Mouse (Mus musculus) yolk sac, embryonic 10.5 days (tissue): ENCODE results near the gene Ngrn.

Source experiments
- DNase-seq: peaks from one replicate; pipeline ENCODE4 v3.0.0-alpha.2; 2017; ENCODE audit warnings: low spot score

The Ngrn gene

DNA sequence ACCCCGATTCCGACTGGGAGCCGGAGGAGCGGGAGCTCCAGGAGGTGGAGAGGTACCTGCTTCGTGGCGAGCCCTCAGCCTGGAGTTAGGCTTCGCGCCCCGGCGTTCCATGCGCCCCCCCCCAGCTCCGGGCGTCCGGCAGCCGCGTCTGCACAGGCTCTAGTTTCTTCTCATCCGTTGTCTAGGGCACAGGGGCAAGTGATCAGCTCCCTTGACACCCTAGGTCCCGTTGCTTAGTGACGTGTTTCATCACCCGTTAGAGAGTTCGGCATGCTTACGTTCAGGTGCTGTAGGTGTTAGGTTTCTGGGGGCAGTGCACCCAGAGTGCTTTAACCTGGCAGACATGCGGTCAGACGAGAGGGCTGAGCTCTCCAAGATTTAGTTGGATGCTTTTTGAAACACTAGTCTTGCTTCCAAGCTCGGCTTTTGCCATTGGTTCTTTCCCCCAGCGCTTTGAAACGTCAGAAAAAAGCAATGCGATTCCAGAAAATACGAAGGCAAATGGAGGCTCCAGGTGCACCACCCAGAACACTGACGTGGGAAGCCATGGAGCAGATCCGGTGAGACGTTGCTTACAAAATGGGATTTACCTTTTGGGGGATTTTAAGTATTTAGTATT, 466 bp downstream of the Ngrn start:
- DNase-seq = peak; percentile 37

DNA sequence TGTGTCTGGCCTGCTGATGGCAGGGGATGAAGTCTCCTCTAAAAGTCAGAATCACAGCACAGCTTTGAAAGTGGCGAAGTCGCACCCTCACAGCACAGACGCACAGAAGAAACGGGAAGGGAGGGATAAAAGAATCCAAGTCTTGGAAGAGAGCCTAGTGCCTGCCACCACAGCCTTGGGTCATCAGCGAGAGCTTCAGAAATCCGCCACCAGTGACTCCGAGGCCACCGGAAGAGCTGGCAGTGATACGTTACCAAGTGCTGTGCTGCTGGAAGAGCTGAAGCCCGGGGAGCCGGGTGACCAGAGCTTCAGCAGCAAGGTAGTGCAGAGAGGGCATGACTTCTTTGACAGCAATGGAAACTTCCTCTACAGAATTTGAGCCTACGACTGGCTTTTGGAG, 3.6 kb downstream of the Ngrn start:
- DNase-seq = no peak

- DNase-seq = no peak
These were observed 6.7 kb downstream of the Ngrn start for GRCm38 (mm10) chr7:80267764-80268163.

DNA sequence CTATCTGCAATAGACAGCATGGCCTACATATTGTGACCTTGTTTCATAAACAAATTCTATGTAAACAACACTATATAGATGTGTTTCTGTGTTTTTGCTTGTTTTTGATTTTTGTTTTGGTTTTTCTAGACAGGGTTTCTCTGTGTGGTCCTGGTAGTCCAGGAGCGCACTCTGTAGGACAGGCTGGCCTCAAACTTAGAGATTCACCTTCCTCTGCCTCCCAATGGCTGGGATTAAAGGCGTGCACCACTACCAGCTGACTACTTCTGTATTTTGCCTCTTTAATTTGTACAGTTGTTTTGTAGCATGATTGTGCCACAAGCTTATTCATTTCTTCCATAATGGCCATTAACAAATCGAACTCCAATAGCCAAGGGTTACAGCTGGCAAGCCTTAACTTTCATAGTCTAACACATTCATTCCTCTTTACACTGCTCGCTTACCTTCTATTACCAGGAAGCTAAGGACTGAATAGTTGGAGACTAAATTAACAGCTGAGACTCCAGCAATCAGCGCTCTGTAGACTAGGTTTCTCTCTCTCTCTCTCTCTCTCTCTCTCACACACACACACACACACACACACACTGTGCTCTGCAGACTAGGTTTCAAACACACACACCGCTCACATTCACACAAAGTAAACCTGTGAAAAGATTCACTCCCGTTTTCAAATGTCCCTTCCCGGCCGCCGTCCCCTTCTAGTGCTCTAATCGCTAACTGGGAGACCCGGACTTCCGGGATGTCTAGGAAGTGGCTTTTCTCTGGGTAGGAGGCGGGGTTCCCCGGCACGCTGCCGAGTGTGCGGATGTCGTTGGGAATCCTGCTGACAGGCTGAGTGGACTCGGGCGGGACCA, 8.1 kb downstream of the Ngrn start, which contains the start of gene Vps33b:
Gene Vps33b (plus strand): TSS at position 753 of the 854 bp plus-strand sequence.
- peak; percentile 93 for DNase-seq

- DNase-seq = no peak
These were observed 8.8 kb downstream of the Ngrn start for GRCm38 (mm10) chr7:80269751-80270255.

DNA sequence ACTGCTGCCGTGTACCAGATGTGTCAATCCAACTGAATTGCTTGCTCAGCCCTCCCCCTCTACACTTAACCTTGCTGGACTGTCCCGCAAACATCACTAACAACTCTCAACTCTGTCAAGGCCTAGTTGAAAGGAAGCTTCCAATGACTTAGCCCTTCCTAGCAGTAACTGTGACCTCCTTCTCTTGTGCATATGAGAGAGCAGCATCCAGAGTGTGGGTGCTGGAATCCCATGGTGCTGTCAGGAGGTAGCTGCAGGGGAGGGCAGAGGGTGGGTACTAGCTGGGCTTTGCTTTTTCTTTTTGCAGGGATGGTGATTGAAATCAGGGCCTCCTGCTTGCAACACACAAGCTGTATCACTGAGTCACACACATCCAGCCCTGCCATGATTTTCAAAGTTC, 12.4 kb downstream of the Ngrn start:
- no peak for DNase-seq

DNA sequence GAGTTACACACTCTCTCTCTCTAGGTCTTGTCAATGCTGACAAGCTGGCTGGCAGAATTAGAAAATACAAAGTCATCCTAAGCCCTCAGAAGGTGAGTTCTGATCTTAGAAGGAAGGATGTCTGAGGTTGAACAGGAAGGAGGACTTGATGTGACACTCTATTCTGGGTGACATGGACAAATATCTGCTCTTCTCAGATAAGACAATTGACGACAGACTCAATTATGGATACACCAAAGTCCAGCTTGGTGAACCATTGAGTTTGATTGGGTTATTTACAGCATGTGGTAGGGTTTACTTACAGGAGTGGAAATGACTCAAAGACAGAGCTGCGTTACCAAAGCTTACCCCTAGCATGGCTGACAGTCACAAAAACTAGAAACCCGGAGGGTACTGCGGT, 15.4 kb downstream of the Ngrn start:
- no peak for DNase-seq

DNA sequence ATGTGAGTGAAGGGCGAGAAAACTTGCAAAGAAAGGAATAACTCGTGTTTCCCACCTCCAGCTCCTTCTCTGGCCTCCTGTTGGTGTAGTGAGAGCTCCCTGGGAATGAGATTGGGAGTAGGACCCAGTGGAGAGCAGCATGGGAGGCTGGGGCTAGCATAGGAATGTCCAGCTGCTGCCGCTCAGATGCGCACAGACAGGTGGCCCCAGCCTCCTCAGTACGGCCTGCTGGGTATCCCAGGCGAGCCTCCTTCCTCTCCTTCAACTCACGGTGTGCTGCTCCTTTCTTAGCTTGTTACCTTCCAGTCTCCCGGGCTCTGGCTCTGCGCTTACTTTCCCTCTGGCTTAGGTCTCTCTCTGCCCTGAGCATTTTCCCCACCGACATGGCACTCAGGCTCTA, 19.0 kb downstream of the Ngrn start:
- DNase-seq = no peak

DNA sequence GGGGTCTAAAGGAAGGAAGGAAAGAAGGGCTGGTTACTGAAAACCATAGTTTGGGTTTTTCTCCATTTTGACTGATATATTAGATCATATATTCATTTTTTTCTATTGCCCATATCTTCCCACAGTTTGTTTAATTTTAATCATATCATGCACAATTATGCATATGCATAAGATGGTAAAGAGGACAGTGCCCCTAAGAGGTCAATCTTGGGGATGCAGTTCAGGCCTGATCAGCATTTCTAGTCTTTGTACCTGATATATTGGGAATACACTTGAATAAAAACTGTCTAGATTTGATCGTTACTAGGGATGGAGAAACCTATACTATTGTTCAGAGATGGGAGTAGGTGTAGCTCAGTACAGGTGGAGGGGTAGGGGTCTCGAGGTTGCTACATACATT, 20.0 kb downstream of the Ngrn start:
- no peak for DNase-seq

- no peak for DNase-seq
These were observed 20.6 kb downstream of the Ngrn start for GRCm38 (mm10) chr7:80281646-80282045.

GRCm38 (mm10) chr7:80283226-80283918, 22.4 kb downstream of the Ngrn start:
- DNase-seq = peak; percentile 79

- peak; percentile 25 for DNase-seq
These were observed 23.4 kb downstream of the Ngrn start for GRCm38 (mm10) chr7:80284391-80284790.

DNA sequence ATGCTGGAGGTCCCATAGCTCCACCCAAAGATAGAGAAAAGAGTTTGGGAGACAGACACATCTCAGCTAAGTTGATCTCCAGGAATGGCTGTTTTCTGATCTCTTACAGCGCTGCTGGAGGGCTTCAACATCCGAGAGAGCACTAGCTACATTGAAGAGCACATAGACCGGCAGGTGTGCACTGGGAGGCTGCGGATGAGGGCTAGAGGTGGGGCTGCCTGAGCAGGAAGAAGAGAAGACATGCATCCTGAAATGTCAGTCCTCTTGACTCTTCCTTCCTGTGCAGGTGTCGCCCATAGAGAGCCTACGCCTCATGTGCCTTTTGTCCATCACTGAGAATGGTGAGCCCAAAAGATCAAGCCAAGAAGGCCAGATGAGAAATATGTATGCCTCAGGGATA, 24.7 kb downstream of the Ngrn start:
- no peak for DNase-seq

DNA sequence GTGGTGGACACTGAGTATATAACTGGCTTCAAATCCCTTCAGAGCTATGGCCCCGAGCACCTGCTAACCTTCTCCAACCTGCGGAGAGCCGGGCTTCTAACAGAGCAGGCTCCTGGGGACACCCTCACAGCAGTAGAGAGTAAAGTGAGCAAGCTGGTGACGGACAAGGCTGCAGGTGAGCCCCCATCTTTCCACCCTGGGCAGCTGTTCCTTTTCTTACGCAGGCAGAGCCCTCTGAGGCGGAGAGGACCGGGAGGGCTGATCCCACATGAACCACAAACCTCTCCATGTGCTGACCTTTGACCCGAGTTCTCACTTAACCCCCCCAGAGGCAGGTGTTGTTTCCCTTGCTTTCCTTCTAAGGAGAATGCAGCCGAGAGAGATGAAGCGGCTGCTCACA, 26.7 kb downstream of the Ngrn start:
- DNase-seq = peak; percentile 40

- DNase-seq = peak; percentile 99
These were observed 33.2 kb downstream of the Ngrn start, which contains the start of gene Prc1 for GRCm38 (mm10) chr7:80294062-80294763. Gene Prc1, plus strand, starts transcription at chr7:80294450.

DNA sequence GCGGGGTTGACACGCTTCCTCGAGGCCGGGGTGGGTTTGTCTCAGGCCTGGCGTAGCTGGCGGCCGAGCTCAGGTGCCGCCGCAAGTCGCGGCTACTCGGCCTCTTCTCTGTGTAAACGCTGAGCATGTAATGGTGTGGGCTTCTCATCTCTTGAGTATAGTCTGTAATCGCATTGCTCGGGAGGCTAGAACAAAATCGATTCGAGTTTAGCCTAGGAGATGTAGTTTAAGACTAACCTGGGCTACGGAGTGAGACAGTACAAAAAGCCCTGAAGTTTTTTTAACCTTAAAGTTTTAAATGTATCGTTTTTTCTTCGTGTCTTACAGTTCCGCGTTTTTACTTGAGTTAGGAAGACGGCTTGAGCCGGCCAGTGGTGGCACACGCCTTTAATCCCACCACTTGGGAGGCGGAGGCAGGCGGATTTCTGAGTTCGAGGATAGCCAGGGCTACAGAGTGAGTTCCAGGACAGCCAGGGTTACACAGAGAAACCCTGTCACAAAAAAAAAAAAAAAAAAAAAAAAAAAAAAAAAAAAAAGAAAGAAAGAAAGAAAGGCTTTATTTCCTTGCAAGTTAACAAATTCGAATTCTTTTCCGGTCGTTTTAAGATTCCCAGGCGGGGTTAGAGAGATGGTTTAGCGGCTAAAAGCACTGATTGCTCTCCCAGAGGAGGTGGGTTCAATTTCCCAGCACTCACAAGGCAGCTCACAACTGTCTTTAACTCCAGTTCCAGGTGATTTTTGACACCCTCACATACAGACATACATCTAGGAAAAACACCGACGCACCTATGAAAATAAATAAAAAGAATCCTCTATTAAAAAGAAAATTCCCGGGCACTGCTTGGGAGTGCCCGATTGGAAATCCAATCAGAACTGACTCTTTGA, 34.0 kb downstream of the Ngrn start:
- DNase-seq = peak; percentile 73

DNA sequence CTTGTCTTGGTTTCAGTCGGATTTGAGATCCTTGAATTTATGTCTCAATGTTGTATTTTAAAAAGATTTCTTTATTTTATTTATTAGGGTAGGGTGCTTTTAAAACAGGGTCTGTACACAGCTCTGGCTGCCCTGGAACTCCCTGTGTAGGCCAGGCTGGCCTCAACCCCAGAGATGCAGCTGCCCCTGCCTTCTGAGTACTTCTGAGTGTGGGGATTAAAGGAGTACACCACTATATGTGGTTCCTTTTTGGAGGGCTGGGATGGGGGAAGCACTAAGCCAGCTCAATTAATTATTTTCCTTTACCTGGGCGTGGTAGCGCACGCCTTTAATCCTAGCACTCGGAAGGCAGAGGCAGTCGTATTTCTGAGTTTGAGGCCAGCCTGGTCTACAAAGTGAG, 35.4 kb downstream of the Ngrn start:
- no peak for DNase-seq

DNA sequence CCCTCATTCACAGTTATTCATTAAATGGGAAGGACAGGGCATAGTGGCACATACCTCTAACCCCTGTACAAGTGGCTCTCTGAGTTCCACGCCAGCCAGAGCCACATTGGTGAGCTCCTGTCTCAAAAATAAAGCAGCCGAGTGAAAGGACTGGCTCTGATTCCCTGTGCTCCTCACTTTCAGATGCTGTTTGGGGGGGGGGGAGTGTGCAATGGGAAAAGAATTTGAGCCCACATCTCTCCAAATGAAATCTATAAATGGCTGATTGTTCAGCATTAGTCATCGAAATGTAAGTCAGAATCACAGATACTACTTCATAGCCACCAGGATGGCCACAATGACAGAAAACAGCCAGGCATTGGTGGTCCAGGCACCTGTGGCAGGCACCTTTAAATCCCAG, 36.0 kb downstream of the Ngrn start:
- DNase-seq = no peak

DNA sequence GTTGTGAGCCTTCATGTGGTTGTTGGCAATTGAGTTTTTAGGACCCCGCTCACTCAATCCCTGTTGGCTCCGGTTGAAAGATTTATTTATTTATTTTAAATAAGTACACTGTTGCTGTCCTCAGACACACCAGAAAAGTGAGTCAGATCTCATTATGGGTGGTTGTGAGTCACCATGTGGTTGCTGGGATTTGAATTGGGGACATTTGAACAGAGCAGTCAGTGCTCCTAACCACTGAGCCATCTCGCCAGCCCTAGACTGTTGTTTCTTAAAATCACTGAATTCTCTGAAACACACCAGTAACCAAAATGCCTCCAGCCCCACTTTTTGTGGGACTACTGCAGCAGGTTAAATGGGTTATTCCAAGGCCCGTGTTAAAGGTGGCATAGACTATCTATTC, 37.7 kb downstream of the Ngrn start:
- DNase-seq = no peak

DNA sequence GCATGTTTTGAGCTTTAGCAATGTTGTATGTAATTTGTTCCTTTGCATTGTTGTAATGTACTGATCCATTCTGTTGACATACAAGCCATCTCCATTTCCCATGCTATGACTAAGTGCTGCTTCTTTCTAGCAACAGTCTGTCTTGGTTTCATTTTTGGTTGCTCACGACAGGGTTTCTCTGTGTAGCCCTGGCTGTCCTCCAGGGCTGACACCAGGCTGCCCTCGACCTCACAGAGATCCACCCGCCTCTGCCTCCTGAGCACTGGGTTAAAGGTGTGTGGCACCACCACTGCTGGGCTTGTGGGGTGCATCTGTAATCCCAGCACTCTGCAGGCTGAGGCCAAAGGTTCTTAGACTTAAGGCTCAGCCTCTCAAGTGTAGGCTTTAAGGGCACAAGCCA, 38.6 kb downstream of the Ngrn start:
- DNase-seq = no peak

GRCm38 (mm10) chr7:80301522-80301921, 40.5 kb downstream of the Ngrn start:
- no peak for DNase-seq
